Mouse (Mus musculus) midbrain, postnatal 0 days (tissue): Measurements from ENCODE around the gene 2310034C09Rik. TPM values are rescaled to one million over a fixed set of nuclear protein-coding genes. Genes with fewer than 3 reads are reported as not detected.

Source experiments
- ATAC-seq: fragments of 200-750 bp; cut with Nextera tagmentation; 2 replicates; pipeline ENCODE4 v1.8.0; 2017; ENCODE audit warnings: moderate number of reproducible peaks, mild to moderate bottlenecking, moderate TSS enrichment, moderate library complexity; ENCODE audit not compliant: low FRiP score
- DNase-seq: peaks from one replicate; pipeline ENCODE4 v3.0.0-alpha.2; 2015; ENCODE audit warnings: low spot score
- H3K27ac ChIP-seq: fragments of 300-500 bp; sonication (generic); 2 replicates; pipeline ENCODE4 v1.5.1; 2014; ENCODE audit warnings: low read depth, mild to moderate bottlenecking, low read length, mixed read lengths
- H3K27me3 ChIP-seq: fragments of 300-500 bp; sonication (generic); 2 replicates; pipeline ENCODE4 v1.6.1; 2014; ENCODE audit warnings: low read length, control low read depth, mixed read lengths; ENCODE audit not compliant: insufficient read depth
- H3K36me3 ChIP-seq: fragments of 300-500 bp; sonication (generic); 2 replicates; pipeline ENCODE4 v1.6.1; 2014; ENCODE audit warnings: low read length, control low read depth, mixed read lengths; ENCODE audit not compliant: insufficient read depth
- H3K4me1 ChIP-seq: fragments of 300-500 bp; sonication (generic); 2 replicates; pipeline ENCODE4 v1.6.1; 2014; ENCODE audit warnings: mild to moderate bottlenecking, control low read depth, antibody characterized with exemption, low read length, mixed read lengths; ENCODE audit not compliant: insufficient read depth
- H3K4me2 ChIP-seq: fragments of 300-500 bp; sonication (generic); 2 replicates; pipeline ENCODE4 v1.6.1; 2014; ENCODE audit warnings: low read depth, mild to moderate bottlenecking, low read length, mixed read lengths; ENCODE audit not compliant: poor library complexity, severe bottlenecking
- H3K4me3 ChIP-seq: fragments of 300-500 bp; sonication (generic); 2 replicates; pipeline ENCODE4 v1.5.1; 2014; ENCODE audit warnings: low read depth, mild to moderate bottlenecking, low read length, moderate library complexity
- H3K9ac ChIP-seq: fragments of 300-500 bp; sonication (generic); replicated peaks from 2 replicates; pipeline ENCODE4 v1.6.1; 2014; ENCODE audit warnings: mild to moderate bottlenecking, low read length, moderate library complexity, mixed read lengths; ENCODE audit not compliant: poor library complexity, severe bottlenecking
- H3K9me3 ChIP-seq: fragments of 300-500 bp; sonication (generic); 2 replicates; pipeline ENCODE4 v1.6.1; 2016; ENCODE audit warnings: low read length, control low read depth
- CTCF ChIP-seq: IDR thresholded peaks from 2 replicates; pipeline ENCODE4 v1.5.1; 2016; ENCODE audit warnings: antibody characterized with exemption, mild to moderate bottlenecking
- WGBS: fragments of 180-500 bp; shearing (Covaris S2); extraction: QIAGEN DNeasy Blood & Tissue Kit; methylation state at CpG from one replicate; pipeline ENCODE4 v1.1.7; 2014; 5-methylcytosine and 5-hydroxymethylcytosine counted together
- polyA plus RNA-seq: library from polyadenylated mRNA; unstranded; fragments of >200 nt; fragmentation: Nextera tagmentation; extraction: Ambion mirVana; gene quantifications from 2 replicates; pipeline ENCODE4 v1.2.1, GENCODE M21; 2015
- total RNA-seq: library from RNA; depleted of rRNA; stranded (reverse); fragments of >200 nt; gene quantifications from 2 replicates; pipeline ENCODE4 v1.2.3, GENCODE M21; 2014; rRNA removed

The 2310034C09Rik gene
- total and polyA plus RNA-seq, 2 experiments from 2014 or later: not detected

GRCm38 (mm10) chr16:88786786-88787185, 28.1 kb downstream of the 2310034C09Rik start:
- Histone ChIP-seq H3K4me3 (no peak overlapping the region), H3K27me3 (no peaks in the 10 kb centered on the region), H3K9me3 (no peaks in the 10 kb centered on the region), H3K9ac (no peak overlapping the region), H3K36me3 (no peaks in the 10 kb centered on the region), H3K4me1 (no peaks in the 10 kb centered on the region), H3K27ac (no peak overlapping the region), H3K4me2 (no peak overlapping the region)
- ATAC-seq (no peak), DNase-seq (peak; percentile 3)
- TF ChIP-seq CTCF: no peak
- WGBS: 77% methylated on average over 2 of the region's 2 CpGs

Other genes with a start within 250 kb of the 2310034C09Rik start
- not detected in 2 replicates for gene Cldn8, start 195.7 kb upstream of the 2310034C09Rik start, total RNA-seq
- not detected in 2 replicates for gene Cldn8, start 195.7 kb upstream of the 2310034C09Rik start, polyA plus RNA-seq
- not detected in 2 replicates for gene Krtap24-1, start 146.6 kb upstream of the 2310034C09Rik start, total RNA-seq
- gene Krtap24-1, start 146.6 kb upstream of the 2310034C09Rik start, polyA plus RNA-seq: not detected in 2 replicates
- not detected in 2 replicates for gene 2310079G19Rik, start 131.2 kb upstream of the 2310034C09Rik start, total RNA-seq
- gene 2310079G19Rik, start 131.2 kb upstream of the 2310034C09Rik start, polyA plus RNA-seq: not detected in 2 replicates
- gene Krtap26-1, start 111.1 kb upstream of the 2310034C09Rik start, total RNA-seq: not detected in 2 replicates
- gene Krtap26-1, start 111.1 kb upstream of the 2310034C09Rik start, polyA plus RNA-seq: not detected in 2 replicates
- gene Krtap27-1, start 87.2 kb upstream of the 2310034C09Rik start, total RNA-seq: not detected in 2 replicates
- not detected in 2 replicates for gene Krtap27-1, start 87.2 kb upstream of the 2310034C09Rik start, polyA plus RNA-seq
- not detected in 2 replicates for gene 2310061N02Rik, start 50.9 kb upstream of the 2310034C09Rik start, total RNA-seq
- not detected in 2 replicates for gene 2310061N02Rik, start 50.9 kb upstream of the 2310034C09Rik start, polyA plus RNA-seq
- gene Krtap13-1, start 30.0 kb upstream of the 2310034C09Rik start, total RNA-seq: not detected in 2 replicates
- gene Krtap13-1, start 30.0 kb upstream of the 2310034C09Rik start, polyA plus RNA-seq: not detected in 2 replicates
- gene Krtap13, start 7.2 kb upstream of the 2310034C09Rik start, total RNA-seq: not detected in 2 replicates
- not detected in 2 replicates for gene Krtap13, start 7.2 kb upstream of the 2310034C09Rik start, polyA plus RNA-seq
- not detected in 2 replicates for gene 2310057N15Rik, start 15.4 kb downstream of the 2310034C09Rik start, total RNA-seq
- not detected in 2 replicates for gene 2310057N15Rik, start 15.4 kb downstream of the 2310034C09Rik start, polyA plus RNA-seq
- gene Gm5965, start 19.0 kb downstream of the 2310034C09Rik start, total RNA-seq: not detected in 2 replicates
- not detected in 2 replicates for gene Gm5965, start 19.0 kb downstream of the 2310034C09Rik start, polyA plus RNA-seq
- not detected in 2 replicates for gene Gm20741, start 53.4 kb downstream of the 2310034C09Rik start, total RNA-seq
- gene Gm20741, start 53.4 kb downstream of the 2310034C09Rik start, polyA plus RNA-seq: not detected in 2 replicates
- not detected in 2 replicates for gene Krtap15, start 61.4 kb downstream of the 2310034C09Rik start, total RNA-seq
- gene Krtap15, start 61.4 kb downstream of the 2310034C09Rik start, polyA plus RNA-seq: not detected in 2 replicates
- not detected in 2 replicates for gene Krtap14, start 67.3 kb downstream of the 2310034C09Rik start, total RNA-seq
- not detected in 2 replicates for gene Krtap14, start 67.3 kb downstream of the 2310034C09Rik start, polyA plus RNA-seq
- gene Krtap19-1, start 110.6 kb downstream of the 2310034C09Rik start, total RNA-seq: not detected in 2 replicates
- gene Krtap19-1, start 110.6 kb downstream of the 2310034C09Rik start, polyA plus RNA-seq: not detected in 2 replicates
- not detected in 2 replicates for gene Krtap19-2, start 115.4 kb downstream of the 2310034C09Rik start, total RNA-seq
- gene Krtap19-2, start 115.4 kb downstream of the 2310034C09Rik start, polyA plus RNA-seq: not detected in 2 replicates
- not detected in 2 replicates for gene Krtap19-3, start 119.2 kb downstream of the 2310034C09Rik start, total RNA-seq
- gene Krtap19-3, start 119.2 kb downstream of the 2310034C09Rik start, polyA plus RNA-seq: not detected in 2 replicates
- gene Krtap19-4, start 126.2 kb downstream of the 2310034C09Rik start, total RNA-seq: not detected in 2 replicates
- gene Krtap19-4, start 126.2 kb downstream of the 2310034C09Rik start, polyA plus RNA-seq: not detected in 2 replicates
- not detected in 2 replicates for gene Krtap19-5, start 137.6 kb downstream of the 2310034C09Rik start, total RNA-seq
- not detected in 2 replicates for gene Krtap19-5, start 137.6 kb downstream of the 2310034C09Rik start, polyA plus RNA-seq
- not detected in 2 replicates for gene Krtap19-9b, start 173.4 kb downstream of the 2310034C09Rik start, total RNA-seq
- gene Krtap19-9b, start 173.4 kb downstream of the 2310034C09Rik start, polyA plus RNA-seq: not detected in 2 replicates
- gene Krtap16-3, start 204.0 kb downstream of the 2310034C09Rik start, total RNA-seq: not detected in 2 replicates
- not detected in 2 replicates for gene Krtap16-3, start 204.0 kb downstream of the 2310034C09Rik start, polyA plus RNA-seq